In the genomic region with DNA sequence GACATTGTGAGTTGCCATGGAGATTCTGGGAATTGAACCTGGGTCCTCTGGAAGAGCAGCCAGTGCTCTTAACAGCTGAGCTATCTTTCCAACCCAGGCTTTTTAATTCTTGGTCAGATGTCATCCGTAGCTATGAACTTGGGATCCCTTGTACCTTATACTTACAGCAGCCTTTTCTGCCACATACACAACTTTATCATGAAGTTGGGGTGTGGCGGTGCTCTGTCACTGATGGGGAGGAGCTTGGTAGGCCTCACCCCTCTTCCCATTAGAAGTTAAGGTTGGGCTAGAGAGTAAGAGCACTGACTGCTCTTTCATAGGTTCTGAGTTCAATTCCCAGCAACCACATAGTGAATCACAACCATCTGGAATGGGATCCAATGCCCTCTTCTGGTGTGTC, we compare ENCODE assay signal across 13 mouse cellular contexts.
"Had no signal": no experiment of that assay in that cellular context is flagged by ENCODE, and none has a peak within 500 bp of the region (broad histone marks: within the 10 kb centered on the region; RNA-seq: fewer than 3 reads in every experiment).

No protein-coding gene starts in this region.

- H3K27me3 ChIP-seq: intestine, embryonic 15.5 days; limb, embryonic 15.5 days; megakaryocyte, embryonic 14.5 days; midbrain, embryonic 15.5 days; neural tube, embryonic 12.5 days had no signal

- ATAC-seq: intestine, embryonic 15.5 days; midbrain, embryonic 15.5 days had no signal

- H3K27ac ChIP-seq: intestine, embryonic 15.5 days; midbrain, embryonic 15.5 days; neural tube, embryonic 12.5 days; stomach, postnatal 0 days had no signal

- DNase-seq: kidney, adult 18-20 months; layer of hippocampus, postnatal 36 days; retina, postnatal 1 day; right cerebral cortex, postnatal 14 days; thymus, postnatal 14 days had no signal

- H3K4me2 ChIP-seq: intestine, embryonic 15.5 days; limb, embryonic 15.5 days; lung, embryonic 14.5 days; midbrain, embryonic 11.5 days; midbrain, embryonic 15.5 days; neural tube, embryonic 12.5 days had no signal

- H3K9me3 ChIP-seq: intestine, embryonic 15.5 days; limb, embryonic 15.5 days; megakaryocyte, embryonic 14.5 days; midbrain, embryonic 15.5 days; neural tube, embryonic 12.5 days had no signal

- H3K4me3 ChIP-seq: intestine, embryonic 15.5 days; limb, embryonic 15.5 days; megakaryocyte, embryonic 14.5 days; midbrain, embryonic 15.5 days; neural tube, embryonic 12.5 days had no signal

- H3K9ac ChIP-seq: intestine, embryonic 15.5 days; limb, embryonic 15.5 days; lung, embryonic 14.5 days; midbrain, embryonic 15.5 days; neural tube, embryonic 12.5 days had no signal
